Mouse (Mus musculus): ENCODE data around the gene Mtmr1. TPM values are rescaled to one million over a fixed set of nuclear protein-coding genes. Genes with fewer than 3 reads are reported as not detected.
"Not testable (repeated sequence)": the region's sequence is repeated elsewhere in the genome, so short reads cannot be mapped to it uniquely, and the experiment has no call there.

Mtmr1 gene
- polyA plus RNA-seq (2015; fragmentation: Nextera tagmentation; extraction: Ambion mirVana), result 17.4 and 18.1 TPM in 2 replicates

DNA sequence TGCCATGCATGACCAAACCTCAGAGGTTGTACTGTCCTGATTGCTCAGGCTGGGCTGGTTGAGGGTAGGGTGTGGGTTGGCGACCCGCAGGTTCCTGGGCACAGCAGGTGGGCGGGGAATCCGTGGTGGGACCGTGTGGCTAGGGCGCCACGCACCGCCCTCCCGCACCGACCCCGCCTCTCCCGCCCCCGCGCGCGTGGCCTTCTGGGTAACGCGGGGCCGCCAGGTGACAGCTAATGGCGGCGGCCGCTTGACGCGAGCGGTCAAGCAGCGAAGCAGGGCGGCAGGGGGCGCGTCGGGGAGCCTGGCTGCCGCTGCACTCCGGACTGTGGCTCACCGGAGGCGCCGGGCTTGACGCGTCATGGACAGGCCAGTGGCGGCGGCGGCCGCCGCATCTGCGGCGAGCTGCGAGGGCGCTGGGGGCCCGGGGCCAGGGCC lies at the start of gene Mtmr1:
Mtmr1 (plus strand) TSS at position 207 of the 438 bp plus-strand sequence.
- no peaks in the 10 kb centered on the region for H3K9me3 ChIP-seq
- no peaks in the 10 kb centered on the region for H3K36me3 ChIP-seq
- peak within 1 kb of the TSS; percentile 60 for H3K4me3 ChIP-seq
- peak within 1 kb of the TSS; percentile 84 for H3K27ac ChIP-seq
- H3K27me3 ChIP-seq, result no peaks in the 10 kb centered on the region
- no peaks in the 10 kb centered on the region for H3K4me1 ChIP-seq (replicated peaks)
- H3K9ac ChIP-seq, result peak within 1 kb of the TSS; percentile 85
- peak within 1 kb of the TSS; percentile 53 for H3K4me2 ChIP-seq
- peak; percentile 93 for ATAC-seq (ENCODE audit: low FRiP score)
- WGBS, result 11% methylated on average over 33 of the region's 47 CpGs

DNA sequence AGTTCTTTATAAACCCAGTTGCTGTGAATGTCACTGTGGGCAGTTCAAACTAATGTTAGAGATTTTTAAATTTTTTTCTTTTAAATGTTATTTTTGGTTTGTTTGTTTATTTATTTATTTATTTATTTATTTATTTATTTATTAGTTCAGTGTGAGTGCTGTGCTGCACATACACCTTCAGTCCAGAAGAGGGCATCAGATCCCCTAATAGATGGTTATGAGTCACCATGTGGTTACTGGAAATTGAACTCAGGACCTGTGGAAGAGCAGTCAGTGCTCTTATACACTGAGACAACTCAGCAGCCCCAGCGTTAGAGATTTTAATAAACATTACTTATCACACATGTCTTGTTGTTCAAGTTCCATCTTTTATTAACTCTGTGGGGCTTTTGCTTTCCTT lies 12.5 kb upstream of the Mtmr1 start:
- Histone ChIP-seq H3K36me3 (no peaks in the 10 kb centered on the region), H3K9me3 (no peaks in the 10 kb centered on the region), H3K27me3 (no peaks in the 10 kb centered on the region), H3K4me1 (replicated peaks) (no peaks in the 10 kb centered on the region), H3K27ac (no peak overlapping the region), H3K4me2 (no peak overlapping the region), H3K9ac (no peak overlapping the region), H3K4me3 (no peak overlapping the region)
- 100% methylated on average over 1 of the region's 1 CpGs for WGBS
- ATAC-seq (ENCODE audit: low FRiP score), result no peak

DNA sequence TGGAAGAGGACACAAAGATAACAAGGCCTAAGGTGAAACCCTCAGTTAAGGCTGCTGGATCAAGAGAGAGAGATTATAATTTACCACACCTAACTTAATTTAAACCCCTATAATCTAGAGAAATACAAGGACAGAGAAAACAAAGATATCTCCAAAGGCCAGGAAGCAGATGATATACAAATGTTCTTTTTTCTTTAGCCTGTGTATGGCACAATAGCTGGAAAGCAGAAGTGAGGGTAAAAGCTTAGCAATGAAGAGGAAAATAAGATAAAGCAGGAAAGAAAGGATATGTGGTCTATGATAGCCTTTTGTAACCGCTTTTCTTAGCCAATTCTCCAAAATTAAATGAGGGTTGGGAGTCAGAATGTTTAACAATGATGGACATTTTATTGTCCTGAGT lies 9.2 kb upstream of the Mtmr1 start:
- Histone ChIP-seq H3K27me3 (no peaks in the 10 kb centered on the region), H3K36me3 (no peaks in the 10 kb centered on the region), H3K9me3 (no peaks in the 10 kb centered on the region), H3K4me3 (no peak overlapping the region), H3K27ac (no peak overlapping the region), H3K4me1 (replicated peaks) (no peaks in the 10 kb centered on the region), H3K9ac (no peak overlapping the region), H3K4me2 (no peak overlapping the region)
- WGBS, result 68% methylated on average over 1 of the region's 1 CpGs
- ATAC-seq (ENCODE audit: low FRiP score), result no peak

DNA sequence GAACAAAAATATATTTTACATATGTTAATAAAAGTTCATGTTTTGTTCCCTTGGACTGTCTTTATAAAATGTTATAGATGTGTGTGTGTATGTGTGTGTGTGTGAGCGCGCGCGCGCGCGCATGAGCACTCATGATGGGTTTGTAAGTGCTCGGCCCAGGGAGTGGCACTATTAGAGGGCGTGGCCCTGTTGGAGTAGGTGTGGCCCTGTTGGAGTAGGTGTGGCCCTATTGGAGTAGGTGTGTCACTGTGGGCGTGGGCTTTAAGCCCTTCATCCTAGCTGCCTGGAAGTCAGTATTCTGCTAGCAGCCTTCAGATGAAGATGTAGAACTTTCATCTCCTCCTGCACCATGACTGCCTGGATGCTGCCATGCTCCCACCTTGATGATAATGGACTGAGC lies 2.8 kb upstream of the Mtmr1 start:
- H3K9me3 ChIP-seq; H3K4me2 ChIP-seq; H3K27ac ChIP-seq; H3K36me3 ChIP-seq; H3K4me1 ChIP-seq (replicated peaks); H3K27me3 ChIP-seq; H3K4me3 ChIP-seq; H3K9ac ChIP-seq; ATAC-seq (ENCODE audit: low FRiP score): not testable (repeated sequence)
- WGBS, result 88% methylated on average over 10 of the region's 10 CpGs

DNA sequence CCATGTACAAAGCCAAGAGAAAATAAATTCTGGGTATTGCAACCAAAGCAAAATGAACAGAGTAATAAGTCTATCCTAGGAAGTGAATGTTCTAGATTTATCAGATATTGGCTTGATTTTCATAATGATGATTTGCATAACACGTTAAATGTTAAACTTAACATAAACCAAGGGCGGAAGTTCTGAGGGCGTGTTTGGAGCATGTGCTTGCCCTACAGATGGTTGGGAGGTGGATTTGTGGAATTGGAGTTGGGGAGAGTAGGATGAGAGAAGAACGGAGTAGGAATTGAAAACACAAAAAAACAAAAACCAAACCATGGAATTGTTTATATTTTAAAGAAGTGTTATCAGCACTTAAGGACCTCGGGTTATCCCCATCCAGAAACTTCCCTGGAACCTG lies 498 bp upstream of the Mtmr1 start:
- Histone ChIP-seq H3K9me3 (no peaks in the 10 kb centered on the region), H3K36me3 (no peaks in the 10 kb centered on the region), H3K4me2 (peak overlapping the region; percentile 53), H3K4me3 (peak overlapping the region; percentile 60), H3K27ac (no peak overlapping the region), H3K4me1 (replicated peaks) (no peaks in the 10 kb centered on the region), H3K9ac (no peak overlapping the region), H3K27me3 (no peaks in the 10 kb centered on the region)
- 76% methylated on average over 5 of the region's 5 CpGs for WGBS
- peak; percentile 9; the same call in 1 of the 2 replicates for ATAC-seq (ENCODE audit: low FRiP score)

DNA sequence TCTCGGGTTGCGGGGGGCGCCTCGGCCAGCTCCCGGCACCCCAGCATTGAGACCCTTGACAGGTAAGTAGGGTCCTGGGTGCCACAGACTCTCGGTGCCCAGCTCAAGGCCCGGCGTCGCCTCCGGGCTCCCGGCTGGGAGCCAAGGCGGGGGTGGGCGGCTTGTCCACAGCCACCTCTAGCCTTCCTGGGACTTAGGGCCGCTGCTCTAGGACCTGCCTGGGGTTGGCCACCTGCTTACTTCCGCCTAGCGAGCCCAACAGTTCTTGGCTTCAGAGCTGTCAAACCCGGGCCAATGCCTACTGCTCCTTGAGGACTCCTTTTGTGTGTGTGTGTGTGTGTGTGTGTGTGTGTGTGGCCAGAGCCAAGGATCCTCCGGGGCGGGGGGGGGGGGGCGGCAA lies 451 bp downstream of the Mtmr1 start:
- Histone ChIP-seq H3K9ac (peak overlapping the region; percentile 85), H3K9me3 (no peaks in the 10 kb centered on the region), H3K4me3 (peak overlapping the region; percentile 60), H3K27ac (peak overlapping the region; percentile 84), H3K27me3 (no peaks in the 10 kb centered on the region), H3K36me3 (no peaks in the 10 kb centered on the region), H3K4me1 (replicated peaks) (no peaks in the 10 kb centered on the region), H3K4me2 (peak overlapping the region; percentile 53)
- no peak; the same call in 1 of the 2 replicates for ATAC-seq (ENCODE audit: low FRiP score)
- 26% methylated on average over 18 of the region's 20 CpGs for WGBS

DNA sequence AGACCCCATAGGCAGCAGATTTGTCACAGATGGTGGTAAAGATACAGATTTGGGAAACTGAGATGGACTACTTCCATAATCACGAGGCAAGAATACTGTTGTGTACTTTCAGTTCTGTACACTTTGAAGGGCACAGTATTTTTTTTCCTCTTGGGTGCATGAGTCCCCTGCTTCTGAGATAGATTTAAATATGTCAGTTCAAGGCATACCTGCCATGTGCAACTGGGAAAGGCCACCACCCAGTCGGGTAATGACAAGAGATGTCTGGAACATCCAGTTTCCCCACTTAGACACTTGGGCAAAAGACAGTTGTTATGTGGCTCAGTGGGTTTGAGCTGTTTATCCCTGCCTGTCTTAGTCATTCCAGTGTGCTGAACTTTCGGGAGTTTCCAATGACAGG lies 950 bp downstream of the Mtmr1 start:
- Histone ChIP-seq H3K9ac (peak overlapping the region; percentile 85), H3K9me3 (no peaks in the 10 kb centered on the region), H3K27ac (0 out of 2 replicates have a peak overlapping the region, but pooled peaks have one; percentile 84), H3K4me2 (peak overlapping the region; percentile 53), H3K36me3 (no peaks in the 10 kb centered on the region), H3K4me1 (replicated peaks) (no peaks in the 10 kb centered on the region), H3K4me3 (peak overlapping the region; percentile 60), H3K27me3 (no peaks in the 10 kb centered on the region)
- 65% methylated on average over 3 of the region's 3 CpGs for WGBS
- ATAC-seq (ENCODE audit: low FRiP score), result no peak

DNA sequence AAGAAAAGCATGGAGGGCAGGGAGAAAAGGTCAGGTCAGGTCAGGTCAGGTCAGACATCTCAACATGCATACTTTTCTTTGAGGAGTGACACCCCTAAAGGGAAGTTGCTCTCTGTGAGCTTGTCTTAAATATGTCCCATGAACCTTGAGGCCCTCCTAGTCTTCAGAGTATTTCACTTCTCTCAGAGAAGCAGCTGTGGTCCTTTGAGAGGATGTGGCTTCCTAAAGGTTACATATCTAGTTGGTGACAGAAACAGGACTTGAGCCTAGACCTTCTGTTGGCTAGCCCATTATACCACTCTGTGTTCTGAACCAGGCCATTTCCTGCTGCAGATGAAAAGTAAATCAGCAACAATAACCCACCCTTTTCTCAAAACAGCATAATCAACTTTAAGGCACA lies 2.4 kb downstream of the Mtmr1 start:
- no peak for ATAC-seq (ENCODE audit: low FRiP score)
- Histone ChIP-seq H3K27ac (no peak overlapping the region), H3K27me3 (no peaks in the 10 kb centered on the region), H3K36me3 (no peaks in the 10 kb centered on the region), H3K4me1 (replicated peaks) (no peaks in the 10 kb centered on the region), H3K9ac (no peak overlapping the region), H3K4me3 (no peak overlapping the region), H3K4me2 (no peak overlapping the region), H3K9me3 (no peaks in the 10 kb centered on the region)

DNA sequence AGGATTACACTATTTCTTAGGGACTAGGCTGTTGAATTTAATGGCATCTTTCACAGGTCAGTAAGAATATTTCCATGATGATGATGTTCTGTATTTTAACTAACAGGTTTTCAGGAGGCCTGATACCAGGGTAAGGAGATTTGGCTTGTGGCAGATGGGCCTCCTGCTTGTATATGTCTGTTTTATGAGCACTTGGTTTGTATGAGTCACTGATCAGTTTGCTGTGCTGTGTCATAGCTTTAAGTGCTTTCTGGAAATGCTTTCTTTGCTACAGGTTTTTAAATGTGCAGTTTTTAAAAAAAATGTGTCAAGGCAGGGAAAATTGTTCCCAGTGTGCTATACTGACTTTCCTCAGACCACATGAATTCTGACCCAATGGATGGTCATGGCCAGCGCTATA lies 12.2 kb downstream of the Mtmr1 start:
- no peaks in the 10 kb centered on the region for H3K9me3 ChIP-seq
- no peak overlapping the region for H3K4me3 ChIP-seq
- WGBS, result 87% methylated on average over 1 of the region's 1 CpGs
- H3K36me3 ChIP-seq, result peaks cover 3% of the 10 kb centered on the region; the same call in 1 of the 2 replicates
- ATAC-seq (ENCODE audit: low FRiP score), result no peak
- H3K4me2 ChIP-seq, result no peak overlapping the region
- no peaks in the 10 kb centered on the region for H3K27me3 ChIP-seq
- H3K4me1 ChIP-seq (replicated peaks), result no peaks in the 10 kb centered on the region
- H3K27ac ChIP-seq, result no peak overlapping the region
- H3K9ac ChIP-seq, result no peak overlapping the region

DNA sequence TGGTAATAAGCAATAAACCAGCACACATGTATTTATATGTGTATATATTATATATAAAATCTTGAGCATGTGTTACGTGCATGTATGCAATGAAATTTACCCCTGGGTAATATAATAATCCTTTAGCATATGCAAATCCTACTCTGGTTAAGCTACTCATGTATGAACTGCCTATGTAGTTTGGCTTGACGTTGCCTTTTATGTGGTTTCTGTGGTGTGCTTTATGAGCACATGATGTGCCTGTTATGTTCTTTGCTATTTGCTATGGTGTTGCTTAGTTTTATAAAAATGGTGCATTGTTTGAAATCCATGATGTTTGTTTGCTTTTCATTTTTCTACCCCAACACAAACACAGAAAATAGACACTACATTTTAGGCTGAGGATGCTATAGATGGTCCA lies 13.9 kb downstream of the Mtmr1 start:
- no peaks in the 10 kb centered on the region for H3K27me3 ChIP-seq
- no peak overlapping the region for H3K4me2 ChIP-seq
- no peak overlapping the region for H3K4me3 ChIP-seq
- WGBS, result 97% methylated on average over 2 of the region's 2 CpGs
- no peaks in the 10 kb centered on the region for H3K4me1 ChIP-seq (replicated peaks)
- H3K36me3 ChIP-seq, result peaks cover 6% of the 10 kb centered on the region; the same call in 1 of the 2 replicates
- no peak for ATAC-seq (ENCODE audit: low FRiP score)
- no peaks in the 10 kb centered on the region for H3K9me3 ChIP-seq
- H3K9ac ChIP-seq, result no peak overlapping the region
- no peak overlapping the region for H3K27ac ChIP-seq

DNA sequence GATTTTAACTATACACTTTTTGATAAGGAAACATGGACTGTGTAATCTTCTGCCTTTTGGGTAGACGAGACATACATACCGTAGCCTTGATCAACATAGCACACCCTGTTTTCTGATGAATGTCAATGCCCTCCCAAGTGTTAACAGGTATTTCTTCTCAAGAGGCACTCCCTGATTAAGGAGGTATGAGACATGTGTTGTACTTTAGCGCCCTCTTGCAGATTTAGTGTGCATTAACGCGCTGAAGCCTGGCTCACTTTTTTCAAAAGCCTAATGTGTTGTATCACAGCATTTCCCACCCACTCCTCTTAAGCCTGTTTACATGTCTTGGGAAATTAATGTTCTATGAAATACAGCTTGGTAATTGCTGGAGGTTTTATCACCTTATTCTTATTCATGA lies 17.0 kb downstream of the Mtmr1 start:
- no peaks in the 10 kb centered on the region for H3K27me3 ChIP-seq
- H3K27ac ChIP-seq, result no peak overlapping the region
- WGBS, result 43% methylated on average over 5 of the region's 5 CpGs
- no peaks in the 10 kb centered on the region for H3K4me1 ChIP-seq (replicated peaks)
- no peak overlapping the region for H3K9ac ChIP-seq
- H3K4me2 ChIP-seq, result no peak overlapping the region
- no peak for ATAC-seq (ENCODE audit: low FRiP score)
- H3K36me3 ChIP-seq, result peaks cover 6% of the 10 kb centered on the region
- H3K9me3 ChIP-seq, result no peaks in the 10 kb centered on the region
- no peak overlapping the region for H3K4me3 ChIP-seq

DNA sequence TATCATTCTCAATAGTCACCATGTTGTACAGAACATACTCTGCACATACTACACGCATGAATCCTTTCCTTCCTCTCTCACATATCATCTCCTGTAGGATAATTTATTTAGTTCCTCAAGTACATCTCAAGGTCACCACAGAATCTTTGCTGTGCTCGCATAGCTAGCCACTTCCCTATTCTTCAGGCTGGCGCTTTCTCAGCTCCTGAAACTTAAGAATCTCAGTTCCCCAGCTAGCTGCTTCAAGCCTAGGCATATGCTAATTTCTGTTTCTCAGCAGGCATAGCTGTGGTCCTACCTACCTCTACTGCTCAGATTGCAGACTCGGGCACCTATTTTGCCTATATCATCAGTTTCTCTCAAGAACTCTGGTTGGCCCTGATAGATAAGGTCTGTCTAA lies 31.8 kb downstream of the Mtmr1 start:
- Histone ChIP-seq H3K27me3 (no peaks in the 10 kb centered on the region), H3K4me3 (no peak overlapping the region), H3K9ac (no peak overlapping the region), H3K36me3 (peaks cover 4% of the 10 kb centered on the region), H3K4me2 (no peak overlapping the region), H3K9me3 (no peaks in the 10 kb centered on the region), H3K4me1 (replicated peaks) (no peaks in the 10 kb centered on the region), H3K27ac (no peak overlapping the region)
- no peak for ATAC-seq (ENCODE audit: low FRiP score)
- WGBS, result 79% methylated on average over 4 of the region's 4 CpGs

DNA sequence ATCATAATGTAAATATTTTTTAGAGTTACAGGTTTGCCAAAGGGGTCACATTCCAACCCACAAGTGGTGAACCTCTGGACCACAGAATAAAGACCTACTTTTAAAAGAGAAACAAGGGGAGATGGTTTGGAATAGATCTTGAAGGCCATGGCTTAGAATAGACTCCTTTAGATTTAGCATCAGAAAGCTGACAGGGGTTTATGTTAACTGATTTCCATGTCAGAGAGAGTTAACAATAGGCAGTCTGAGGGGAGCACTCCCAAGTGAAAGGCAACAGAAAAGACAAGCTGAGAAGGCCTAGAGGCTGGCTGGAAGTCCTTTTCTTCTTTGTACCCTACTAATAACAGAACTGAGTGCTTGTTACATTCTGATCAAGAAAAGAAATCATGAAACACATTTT lies 41.7 kb downstream of the Mtmr1 start:
- Histone ChIP-seq H3K4me2 (no peak overlapping the region), H3K9me3 (no peaks in the 10 kb centered on the region), H3K9ac (no peak overlapping the region), H3K36me3 (peaks cover 8% of the 10 kb centered on the region; the same call in 1 of the 2 replicates), H3K4me1 (replicated peaks) (no peaks in the 10 kb centered on the region), H3K27me3 (no peaks in the 10 kb centered on the region), H3K4me3 (no peak overlapping the region), H3K27ac (no peak overlapping the region)
- no peak for ATAC-seq (ENCODE audit: low FRiP score)

All from hindbrain, embryonic 13.5 days (tissue).